Mouse (Mus musculus) spleen, postnatal 4 days (tissue): ENCODE measurements around the gene Rab31.

Source experiments
- DNase-seq, 2 experiments: peaks; one replicate each; pipeline ENCODE4 v3.0.0; 2022; ENCODE audit warnings: low spot score in 2 of 2

Rab31 gene

DNA sequence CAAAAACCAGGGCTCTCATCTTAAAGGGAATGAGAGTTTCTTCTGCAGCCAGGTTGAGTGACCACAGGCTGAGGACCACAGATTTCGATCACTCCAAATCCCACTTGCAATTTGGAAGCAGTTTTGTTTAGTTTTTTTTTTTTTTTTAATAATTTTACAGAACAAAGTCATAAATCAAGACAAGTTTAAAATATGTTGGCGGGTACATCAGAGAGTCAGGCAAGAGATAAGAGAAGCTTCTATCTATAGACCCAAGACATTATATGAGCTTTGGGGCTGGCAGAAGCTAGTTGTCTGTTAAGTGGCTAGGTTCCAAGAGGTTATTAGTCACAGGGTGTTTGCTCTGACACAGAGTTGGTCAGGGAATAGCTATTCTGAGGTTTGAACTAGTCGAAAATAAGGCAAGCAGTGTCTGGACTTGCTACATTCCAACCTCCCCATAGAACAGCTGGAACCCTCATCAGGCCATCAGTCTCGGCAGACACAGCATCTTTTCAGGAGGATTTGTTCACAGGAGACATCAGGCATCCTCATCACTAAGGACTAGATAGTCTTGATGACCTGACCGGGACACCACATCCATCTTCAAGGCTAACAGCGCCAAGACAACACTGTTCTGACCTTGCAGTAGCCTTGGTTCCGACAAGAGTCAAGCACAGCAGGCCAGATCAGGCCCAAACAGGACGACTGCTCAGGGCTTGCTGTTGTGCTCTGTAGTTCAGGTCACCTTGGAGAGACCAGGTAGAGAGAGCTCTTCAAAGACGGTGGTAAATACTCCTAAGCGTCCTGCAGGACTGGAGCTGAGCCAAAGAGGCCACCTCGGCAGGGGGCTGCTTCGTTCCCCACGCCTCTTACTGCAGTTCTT lies 68.8 kb downstream of the Rab31 start:
- DNase-seq, result no peak

DNA sequence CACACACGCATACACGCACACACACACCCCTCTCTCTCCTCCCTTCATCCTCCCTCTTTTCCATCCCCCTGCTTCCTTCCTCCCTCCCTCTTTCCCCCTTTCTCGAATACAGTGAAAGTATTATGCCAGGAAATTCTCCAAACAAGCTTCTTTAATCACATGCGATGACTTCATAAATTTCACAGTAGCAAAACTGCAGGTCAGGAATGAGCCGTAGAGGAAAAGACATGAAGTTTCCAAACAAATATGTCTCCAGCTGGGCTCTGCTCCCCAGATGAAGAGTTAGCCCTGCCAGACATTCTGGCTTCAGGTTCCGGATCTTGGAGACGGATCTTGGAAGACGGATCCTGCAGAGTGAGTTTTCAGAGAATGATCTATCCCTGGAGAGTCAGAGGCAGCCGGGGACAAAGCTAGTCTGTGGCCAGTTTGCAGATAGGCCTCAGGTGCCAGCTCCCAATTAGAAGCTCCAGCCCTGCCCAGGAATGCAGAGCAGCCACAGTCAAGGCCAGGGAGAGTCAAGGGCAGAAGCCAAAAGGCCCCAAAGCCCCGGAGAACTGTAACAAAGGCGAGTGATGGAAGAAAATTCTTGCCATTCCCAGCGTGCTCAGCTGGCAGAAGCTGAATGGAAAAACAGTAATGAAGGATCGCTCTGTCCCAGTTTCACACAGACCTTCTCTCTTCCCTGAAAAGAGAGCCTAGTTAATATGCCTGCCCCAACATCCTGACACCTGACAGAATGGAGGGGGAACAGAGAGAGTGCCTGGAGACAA lies 70.6 kb downstream of the Rab31 start:
- no peak for DNase-seq

DNA sequence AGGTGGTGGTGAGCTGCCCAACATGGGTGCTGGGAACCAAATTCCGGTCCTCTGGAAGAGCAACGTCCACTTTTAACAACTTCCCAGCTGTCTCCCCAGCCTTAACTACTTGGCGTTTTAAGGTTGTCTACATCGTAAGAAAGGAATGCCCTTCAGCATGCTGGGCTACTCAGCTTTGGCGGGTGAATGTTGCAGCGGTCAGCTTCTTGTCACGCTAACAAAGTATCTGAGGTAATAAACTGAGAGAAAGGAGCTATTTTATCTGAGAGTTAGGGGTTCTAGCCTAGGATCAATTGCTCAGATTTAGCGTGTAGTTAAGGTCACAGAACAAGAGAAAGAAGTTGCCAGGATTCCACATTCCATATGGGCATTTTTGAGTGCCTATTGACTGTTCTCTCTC lies 71.2 kb downstream of the Rab31 start:
- no peak for DNase-seq

DNA sequence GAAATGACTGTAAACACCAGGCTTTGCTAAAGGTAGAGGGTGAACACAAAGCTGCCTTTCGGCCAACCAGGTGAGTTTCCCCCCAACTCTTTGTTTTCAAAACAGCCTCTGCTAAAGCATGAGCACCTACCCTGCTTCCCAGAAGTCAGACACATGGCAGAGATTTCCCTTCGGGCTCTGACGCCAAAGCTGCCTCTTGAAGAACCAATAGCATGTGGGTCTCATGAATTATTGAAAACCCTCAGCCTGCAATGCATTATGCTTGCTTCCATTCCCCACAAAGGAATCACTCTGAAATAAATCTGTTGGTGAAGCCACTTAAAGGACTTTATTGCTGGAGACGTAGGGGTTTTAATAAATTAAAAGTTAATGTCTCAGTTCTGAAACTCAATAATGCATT lies 72.5 kb downstream of the Rab31 start:
- DNase-seq, result no peak

DNA sequence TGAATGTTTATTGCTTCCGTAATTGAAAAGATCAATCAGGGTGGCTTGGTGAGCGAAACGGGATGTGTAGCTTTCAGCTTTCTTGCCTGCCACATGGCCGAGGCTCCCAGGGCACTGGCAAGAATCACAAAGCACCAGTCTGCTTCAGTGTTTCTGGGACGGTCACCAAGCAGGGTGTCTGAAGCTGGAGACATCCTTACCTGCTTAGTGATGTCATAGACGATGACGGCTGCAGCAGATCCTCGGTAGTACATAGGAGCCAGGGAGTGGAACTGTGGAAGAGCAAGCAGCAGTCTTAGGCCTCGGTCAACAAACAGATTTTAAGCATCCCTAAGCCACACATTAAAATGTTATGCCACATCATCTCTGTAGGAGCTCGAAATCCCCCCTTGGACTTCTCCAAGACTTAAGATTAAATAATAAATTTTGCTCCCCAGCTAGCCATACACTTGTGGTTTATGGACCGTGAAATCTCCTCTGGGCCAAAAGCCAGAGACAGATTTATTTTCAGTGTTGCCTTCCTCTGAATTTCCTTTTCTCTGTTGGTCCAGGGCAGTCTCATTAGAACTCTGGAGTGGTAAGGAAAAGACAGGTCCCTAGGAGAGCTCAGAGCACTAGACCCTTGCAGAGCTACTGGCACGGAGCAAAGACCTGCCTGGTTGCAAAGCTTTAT lies 74.6 kb downstream of the Rab31 start:
- DNase-seq, result no peak

DNA sequence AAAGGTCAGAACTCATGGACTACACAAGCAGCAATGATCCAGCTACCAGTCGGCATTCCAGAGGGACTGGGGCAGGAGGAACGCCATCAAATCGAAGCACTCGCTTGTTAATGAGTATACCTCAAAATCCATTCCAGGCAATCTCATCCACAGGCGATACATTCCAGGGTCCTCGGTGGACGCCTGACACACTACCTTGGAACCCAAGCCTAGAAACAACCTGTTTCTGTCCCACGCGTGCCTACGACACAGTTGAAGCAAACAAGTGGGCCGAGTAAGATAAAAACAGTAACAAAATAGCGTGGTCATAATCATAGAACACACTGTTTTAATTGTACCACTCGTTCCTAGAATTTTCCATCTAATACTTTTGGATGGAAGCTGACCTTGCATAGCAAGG lies 75.6 kb downstream of the Rab31 start:
- DNase-seq, result no peak

DNA sequence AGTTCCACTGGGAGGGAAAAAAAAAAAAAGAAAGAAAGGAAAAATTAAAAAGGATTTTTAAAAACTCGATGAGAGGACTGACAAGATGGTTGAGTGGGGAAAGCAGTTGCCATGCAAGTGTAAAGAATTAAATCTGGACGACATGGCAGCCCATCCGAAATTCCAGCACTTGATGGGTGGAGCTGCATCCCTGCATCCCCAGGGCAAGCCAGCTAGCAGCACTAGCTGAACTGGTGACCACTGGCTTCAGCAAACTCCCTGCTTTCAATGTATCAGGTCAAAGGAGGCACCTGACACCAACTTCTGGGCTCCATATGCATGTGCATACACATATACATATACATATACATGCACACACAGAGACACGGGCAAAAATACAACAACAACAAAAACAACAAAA lies 80.3 kb downstream of the Rab31 start:
- no peak for DNase-seq

DNA sequence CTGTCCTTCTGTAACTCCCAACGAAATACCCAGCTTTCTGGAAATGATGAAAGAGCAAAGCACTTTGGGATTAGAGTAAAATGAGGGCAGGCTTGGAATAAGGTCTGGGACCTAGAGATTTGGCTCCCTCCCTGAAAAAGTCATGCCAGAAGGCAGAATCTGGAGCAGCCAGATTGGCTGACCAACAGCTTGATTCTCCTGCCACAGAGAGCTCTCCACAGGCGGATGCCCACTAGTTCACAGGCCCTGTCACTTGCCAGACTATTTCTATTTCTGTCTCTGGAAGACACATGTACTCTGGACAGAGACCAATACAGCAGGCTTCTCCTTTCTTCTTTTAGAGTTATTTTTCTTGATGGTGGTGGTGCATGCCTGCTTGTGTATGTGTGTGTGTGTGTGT lies 88.8 kb downstream of the Rab31 start:
- DNase-seq, result no peak

DNA sequence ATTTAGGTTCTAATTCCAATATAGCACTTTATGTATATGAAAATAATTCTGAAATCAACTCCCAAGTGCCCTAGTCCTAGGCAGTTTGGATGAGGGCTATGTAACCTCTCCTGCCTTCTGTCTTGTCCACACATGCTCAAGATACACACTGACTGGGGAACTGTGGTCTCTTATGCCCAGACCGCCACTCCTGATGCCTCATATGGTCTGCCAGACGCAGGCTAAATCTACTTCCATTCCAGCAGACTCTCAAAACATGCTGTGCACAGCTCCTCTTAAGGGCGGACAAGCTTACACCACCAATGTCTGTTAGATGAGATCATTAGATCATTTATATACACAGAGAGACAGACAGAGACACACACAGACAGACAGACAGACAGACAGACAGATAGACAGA lies 89.2 kb downstream of the Rab31 start:
- no peak for DNase-seq

DNA sequence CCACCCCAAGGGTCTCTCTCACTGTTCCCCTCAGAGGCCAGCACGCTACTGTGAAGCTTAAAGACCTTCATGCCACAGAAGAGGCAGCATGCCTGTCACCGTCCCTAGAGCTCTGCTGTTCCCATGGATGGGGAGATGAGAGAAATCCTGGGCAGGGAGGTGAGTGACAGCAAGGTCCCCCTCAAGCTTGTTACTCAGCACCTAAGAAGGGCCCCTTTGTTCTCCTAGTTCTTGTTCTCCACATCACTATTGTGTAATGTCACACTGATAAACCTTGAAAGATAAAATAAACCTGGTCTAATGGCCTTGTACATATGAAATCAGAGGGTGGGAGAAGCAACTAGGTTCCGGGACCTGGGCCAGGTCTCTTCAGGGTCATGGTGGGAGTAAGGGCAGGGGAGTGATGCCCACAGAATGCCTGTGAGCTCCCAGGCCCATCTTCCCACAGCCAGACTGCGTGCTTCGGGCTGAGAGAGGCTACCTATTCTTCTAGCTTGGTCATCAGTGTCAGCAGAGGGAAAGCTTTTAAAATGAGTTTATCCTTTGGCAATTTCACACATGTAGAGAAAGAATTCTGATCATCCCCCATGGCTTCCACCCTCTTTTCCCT lies 90.4 kb downstream of the Rab31 start:
- DNase-seq, result no peak

DNA sequence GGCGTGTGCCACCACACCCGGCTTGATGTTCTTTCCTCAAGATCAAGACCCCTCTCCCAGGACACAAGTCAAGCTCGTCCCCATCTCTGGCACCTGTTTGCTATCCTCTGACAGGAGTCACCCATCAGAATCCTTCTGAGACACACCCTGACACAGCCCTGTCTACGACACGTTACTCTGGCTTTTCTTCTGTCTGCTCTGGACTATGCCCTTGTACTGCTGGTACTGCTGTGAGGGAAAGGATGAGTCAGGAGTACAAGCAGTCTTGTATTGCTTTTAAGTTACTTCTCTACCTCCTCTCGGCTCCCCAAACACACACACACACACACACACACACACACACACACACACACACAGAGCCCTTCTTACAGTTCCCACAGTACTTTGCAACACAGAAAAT lies 91.0 kb downstream of the Rab31 start:
- no peak for DNase-seq

DNA sequence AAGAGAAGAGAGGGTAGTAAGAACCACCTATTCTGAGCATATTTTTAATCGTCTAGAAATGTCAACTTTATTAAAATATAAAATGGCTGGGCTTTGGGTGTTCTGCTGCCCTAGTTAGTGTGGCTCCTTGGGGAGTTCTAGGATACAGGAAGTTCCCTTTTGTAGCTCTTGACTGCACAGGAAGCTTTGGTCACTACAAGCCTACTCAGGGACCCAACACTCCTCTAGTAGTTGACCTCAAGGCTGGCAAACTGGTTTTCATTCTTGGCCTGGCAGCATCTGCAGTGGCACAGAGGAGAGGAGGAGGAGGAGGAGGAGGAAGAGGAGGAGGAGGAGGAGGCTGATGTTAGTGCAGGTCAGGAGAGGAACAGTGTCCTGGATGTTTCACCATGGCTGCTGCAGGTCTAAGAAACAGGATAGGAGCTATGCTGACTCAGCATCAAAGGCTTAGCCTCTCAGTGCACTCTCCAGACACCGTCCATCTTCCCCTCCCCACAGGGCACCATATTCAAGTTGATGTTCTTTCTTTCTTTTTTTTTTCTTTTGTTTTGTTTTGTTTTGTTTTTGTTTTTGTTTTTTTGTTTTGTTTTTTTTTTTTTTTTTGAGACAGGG lies 91.6 kb downstream of the Rab31 start:
- no peak for DNase-seq

DNA sequence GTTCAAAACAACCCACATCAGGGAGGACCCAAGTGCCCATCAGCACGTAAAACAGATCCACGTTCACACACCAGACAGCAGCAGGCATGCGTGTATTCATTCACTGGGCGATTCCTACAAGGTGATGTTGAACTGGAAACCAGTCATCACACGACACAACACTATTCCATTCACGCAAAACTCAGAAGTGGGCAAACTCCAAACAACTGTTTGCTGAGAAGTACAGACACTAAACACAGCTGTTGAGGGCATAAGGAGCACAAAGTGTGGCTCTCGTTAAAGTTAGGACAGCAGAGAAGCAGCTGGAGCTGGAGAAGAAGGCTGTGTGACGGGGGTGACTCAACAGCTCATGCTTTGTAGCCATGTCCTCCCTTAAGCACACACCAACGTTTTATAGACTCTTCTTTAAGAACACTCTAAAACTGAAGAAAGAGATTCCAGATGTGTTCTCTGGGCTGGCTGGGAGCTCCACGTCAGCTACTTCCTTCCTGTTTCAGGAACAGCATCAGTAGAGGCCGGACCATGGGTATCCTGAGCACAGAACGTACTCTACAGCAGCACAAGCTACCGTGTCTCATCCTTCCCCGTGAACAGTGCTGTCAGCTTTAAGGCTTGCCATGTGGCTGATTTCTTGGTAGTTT lies 92.6 kb downstream of the Rab31 start:
- no peak for DNase-seq

DNA sequence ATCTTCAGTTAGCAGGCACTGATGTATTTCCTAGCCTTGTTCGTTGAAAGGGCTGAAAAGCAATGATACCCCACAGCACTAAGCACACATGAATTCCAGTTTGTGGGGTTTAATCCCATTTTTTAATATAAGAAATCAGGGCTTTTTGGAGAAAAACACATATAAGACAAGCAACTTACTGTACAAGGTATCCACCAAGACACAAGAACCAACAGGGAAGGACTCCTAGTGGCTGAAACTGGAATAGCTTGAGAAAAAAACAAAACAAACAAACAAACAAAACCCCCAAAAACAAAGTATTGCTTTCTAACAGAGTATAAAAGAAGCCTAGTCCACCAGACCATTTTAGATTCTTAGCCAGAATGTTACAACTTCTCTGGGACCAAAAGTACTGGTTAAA lies 94.8 kb downstream of the Rab31 start:
- DNase-seq, result no peak

DNA sequence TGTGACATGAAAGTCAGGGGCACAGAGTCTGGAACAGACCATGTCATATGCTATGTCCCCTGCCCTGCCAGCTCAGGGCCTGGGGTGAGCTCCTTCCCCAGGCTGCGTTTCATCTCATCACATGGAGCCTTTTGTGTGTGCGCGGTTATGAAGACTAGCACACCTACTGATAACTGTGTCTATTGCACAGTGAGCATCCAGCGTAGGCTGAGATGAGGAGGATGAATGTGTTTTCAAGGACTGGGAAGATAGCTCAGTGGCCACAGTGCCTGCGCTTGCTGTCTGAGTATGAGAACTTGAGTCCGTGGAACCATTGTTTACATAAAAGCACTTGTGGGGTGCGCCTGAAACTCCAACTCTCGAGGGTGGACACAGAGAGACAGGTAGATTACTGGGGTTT lies 96.0 kb downstream of the Rab31 start:
- no peak for DNase-seq

DNA sequence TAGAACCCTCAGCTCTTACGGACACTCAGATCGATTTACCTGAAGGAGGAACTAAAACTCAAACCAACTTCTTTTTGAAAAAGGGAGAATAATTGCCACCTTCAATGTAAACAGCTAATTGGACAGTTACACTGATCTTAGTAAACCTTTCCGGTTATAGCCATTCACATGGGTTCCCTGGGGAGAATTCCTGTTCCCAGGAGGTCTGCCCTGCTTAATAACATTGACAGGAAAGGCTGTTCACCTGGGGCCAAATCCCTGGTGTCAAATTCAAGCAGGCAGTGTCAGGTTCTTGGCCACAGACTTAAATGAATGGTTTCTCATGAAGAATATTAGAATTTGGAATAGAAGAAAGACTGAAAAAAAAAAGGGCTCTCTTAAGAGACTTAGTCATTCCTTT lies 96.6 kb downstream of the Rab31 start:
- DNase-seq, result no peak

DNA sequence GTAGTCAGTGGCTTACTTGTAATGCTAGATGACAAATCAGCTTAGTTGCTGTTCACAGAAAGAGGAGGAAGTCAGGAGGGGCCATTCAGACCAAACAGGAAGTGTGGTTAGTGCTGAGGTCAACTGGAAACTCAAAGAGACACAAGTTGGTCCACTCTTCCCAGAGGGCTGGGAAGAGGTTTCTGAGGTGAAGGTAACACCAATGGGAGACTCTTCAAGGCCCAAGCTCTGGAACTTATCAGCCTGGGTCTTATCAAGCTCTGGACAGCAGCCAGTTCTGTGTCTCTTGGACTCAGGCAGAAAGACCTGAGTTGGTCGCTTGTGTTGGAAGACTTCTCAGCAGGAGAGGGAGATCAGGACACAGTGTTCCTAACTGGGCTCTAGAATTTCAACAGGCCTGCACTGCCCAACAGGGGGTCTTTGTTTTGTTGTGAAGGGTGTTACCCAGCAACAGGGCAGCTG lies 97.8 kb downstream of the Rab31 start:
- DNase-seq, result no peak

DNA sequence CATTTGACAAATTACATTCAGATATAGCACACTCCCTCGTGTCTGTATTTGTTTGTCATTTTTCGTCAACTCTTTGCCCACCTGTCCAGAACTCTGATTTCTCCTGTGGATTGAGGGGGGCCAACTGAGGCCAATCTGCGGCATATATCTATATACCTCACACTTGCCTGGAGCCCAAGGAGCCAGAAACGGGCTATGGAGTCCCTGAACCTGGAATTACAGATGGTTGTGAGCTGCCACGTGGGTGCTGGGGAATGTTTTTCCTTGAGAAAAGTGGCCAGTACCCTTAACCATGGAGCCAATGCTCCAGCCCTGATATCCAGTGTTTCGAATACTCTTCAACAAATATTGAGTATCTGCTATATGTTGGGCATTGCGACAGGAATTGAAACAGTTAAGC lies 99.6 kb downstream of the Rab31 start:
- DNase-seq, result no peak

DNA sequence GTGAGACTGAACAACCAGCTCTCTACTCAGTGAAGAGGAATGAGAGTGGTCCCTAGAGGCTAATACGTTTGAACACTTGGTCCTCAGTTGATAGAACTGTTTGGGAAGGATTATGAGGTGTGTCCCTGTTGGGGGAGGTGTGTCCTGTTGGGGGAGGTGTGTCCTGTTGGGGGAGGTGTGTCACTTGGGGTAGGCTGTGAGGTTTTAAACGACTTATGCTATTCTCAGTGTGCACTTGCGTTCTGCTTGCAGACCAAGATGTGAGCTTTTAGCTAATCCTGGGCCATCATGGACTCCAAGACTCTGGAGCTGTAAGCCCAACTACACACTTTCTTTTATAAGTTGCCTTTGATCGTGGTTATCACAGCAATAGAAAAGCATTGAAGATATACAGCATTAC lies 103.5 kb downstream of the Rab31 start:
- no peak for DNase-seq

DNA sequence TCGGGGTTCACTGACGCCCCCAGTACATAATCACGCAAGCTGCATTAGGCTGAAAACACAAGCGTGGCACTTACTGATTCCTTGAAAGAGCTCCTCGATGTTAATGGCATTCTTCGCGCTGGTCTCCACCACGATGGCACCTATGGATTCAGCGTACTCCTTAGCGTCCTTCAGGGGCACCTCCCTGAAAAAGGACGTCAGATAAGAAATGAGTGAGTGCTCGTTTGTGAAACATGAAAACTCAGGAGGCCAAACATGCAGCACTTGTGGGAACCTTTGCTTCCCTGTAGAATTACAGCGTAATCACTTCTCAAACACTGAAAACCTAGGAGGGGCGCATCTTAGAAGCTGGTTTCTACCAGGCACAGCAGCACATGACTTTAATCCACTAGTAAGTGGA lies 104.8 kb downstream of the Rab31 start:
- no peak for DNase-seq
